Mouse (Mus musculus) brain, adult 10 weeks (tissue): ENCODE data around the gene Tmem100. TPM values are rescaled to one million over a fixed set of nuclear protein-coding genes. Genes with fewer than 3 reads are reported as not detected.

ENCODE experiments used
- polyA plus RNA-seq: library from polyadenylated mRNA; stranded (reverse); fragments of 350-450 nt; fragmentation: Illumina TruSeq; extraction: RNeasy Lipid Tissue Mini Kit (QIAGEN cat#74804); gene quantifications from one replicate; pipeline ENCODE4 v1.2.3, GENCODE M21; 2015; ENCODE audit warnings: low read depth, low replicate concordance

The Tmem100 gene
- polyA plus RNA-seq, result 18.1 TPM

DNA sequence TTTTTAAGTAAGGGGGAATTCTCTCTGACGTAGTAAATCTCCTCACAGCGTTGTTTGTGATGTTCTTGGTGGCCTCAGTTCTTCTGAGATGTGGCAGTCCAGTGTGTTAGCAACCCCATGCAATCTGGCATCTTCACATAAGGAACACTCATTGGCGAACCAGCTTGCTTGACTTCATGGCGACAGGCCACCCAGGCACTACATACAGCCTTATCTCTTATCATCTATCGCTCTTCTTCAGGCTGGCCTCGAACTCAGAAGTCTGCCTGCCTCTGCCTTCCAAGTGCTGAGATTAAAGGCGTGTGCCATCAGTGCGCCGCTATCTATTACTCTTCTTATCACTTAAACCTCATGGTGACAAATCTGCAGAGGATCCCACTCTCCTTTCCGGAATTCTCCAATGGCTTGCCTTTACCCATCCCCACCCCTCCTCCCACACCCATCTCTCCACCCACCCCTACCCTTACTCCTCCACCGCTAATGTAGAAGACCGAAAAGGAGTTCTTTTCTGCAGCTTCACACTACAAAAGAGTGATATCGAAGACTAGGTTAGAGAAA lies at the start of gene Tmem100:
Gene Tmem100, plus strand, starts transcription at position 508 of the 558 bp plus-strand sequence.

DNA sequence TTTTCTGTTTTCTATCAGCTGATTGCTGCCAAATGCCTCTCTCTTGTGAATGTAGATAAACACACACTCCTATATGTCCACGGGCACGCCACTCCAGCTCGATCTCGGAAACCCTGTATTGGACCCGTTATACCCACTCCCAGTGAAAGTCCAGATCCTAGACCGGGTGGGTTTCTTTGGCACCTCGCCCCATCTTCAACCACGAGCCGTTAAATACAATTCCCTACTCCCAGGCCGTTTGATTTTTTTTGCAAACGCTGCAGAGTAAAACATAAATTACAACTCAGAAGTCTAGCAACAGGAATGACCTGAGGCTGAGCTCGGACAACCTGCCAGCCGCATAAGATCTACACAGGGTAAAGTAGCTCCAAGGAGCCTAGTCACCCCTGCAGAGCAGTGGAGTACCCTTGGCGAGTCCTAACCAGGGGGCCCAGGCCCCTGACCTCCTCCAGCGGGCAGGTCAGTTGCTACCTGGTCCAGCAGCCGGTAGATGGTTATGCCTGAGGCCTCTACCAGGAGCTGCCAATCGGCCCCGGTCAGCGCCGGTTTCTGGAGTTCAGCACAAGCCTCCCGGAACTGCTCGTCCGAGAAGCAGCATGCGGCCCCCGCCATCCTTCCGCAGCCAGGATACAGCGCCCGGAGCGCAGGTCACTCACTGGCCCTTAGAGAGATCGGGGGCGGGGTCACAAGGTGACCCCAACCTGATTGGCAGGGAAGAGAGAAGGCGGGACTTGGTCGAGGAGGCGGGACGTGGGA lies 27.7 kb upstream of the Tmem100 start, which contains the start of gene Pctp:
Gene Pctp, minus strand, starts transcription at position 664 of the 756 bp plus-strand sequence.

Other genes starting within 250 kb of the Tmem100 start
- gene Pctp, start 27.5 kb upstream of the Tmem100 start, polyA plus RNA-seq, result 1.7 TPM
- 7.4 TPM for gene Gm45716, start 157.3 kb downstream of the Tmem100 start, polyA plus RNA-seq
- gene Mmd, start 219.1 kb downstream of the Tmem100 start, polyA plus RNA-seq, result 244 TPM